Mouse (Mus musculus) heart, embryonic 15.5 days (tissue): ENCODE data around the gene Atp5d. TPM values are rescaled to one million over a fixed set of nuclear protein-coding genes. Genes with fewer than 3 reads are reported as not detected.
A peak's percentile ranks its signal among the peaks of the same experiment; 100 is the strongest.

Experiments used
- ATAC-seq: fragments of 200-750 bp; cut with Nextera tagmentation; replicated peaks from 2 replicates; pipeline ENCODE4 v1.8.0; 2017; ENCODE audit warnings: low read depth, moderate TSS enrichment; ENCODE audit not compliant: insufficient number of reproducible peaks, insufficient read depth, low FRiP score
- H3K27ac ChIP-seq: fragments of 300-500 bp; sonication (generic); 2 replicates; pipeline ENCODE4 v1.5.1; 2015; ENCODE audit warnings: mild to moderate bottlenecking, inconsistent platforms
- H3K27me3 ChIP-seq: fragments of 300-500 bp; sonication (generic); 2 replicates; pipeline ENCODE4 v1.6.1; 2015; ENCODE audit warnings: inconsistent platforms
- H3K36me3 ChIP-seq: fragments of 300-500 bp; sonication (generic); 2 replicates; pipeline ENCODE4 v1.6.1; 2015; ENCODE audit warnings: mild to moderate bottlenecking, inconsistent platforms
- H3K4me1 ChIP-seq: fragments of 300-500 bp; sonication (generic); replicated peaks from 2 replicates; pipeline ENCODE4 v1.6.1; 2015; ENCODE audit warnings: inconsistent platforms
- H3K4me2 ChIP-seq: fragments of 300-500 bp; sonication (generic); 2 replicates; pipeline ENCODE4 v1.6.1; 2015; ENCODE audit warnings: inconsistent platforms, mild to moderate bottlenecking, moderate library complexity
- H3K4me3 ChIP-seq: fragments of 300-500 bp; sonication (generic); 2 replicates; pipeline ENCODE4 v1.5.1; 2015; ENCODE audit warnings: mild to moderate bottlenecking, inconsistent platforms
- H3K9ac ChIP-seq: fragments of 300-500 bp; sonication (generic); 2 replicates; pipeline ENCODE4 v1.6.1; 2015; ENCODE audit warnings: mild to moderate bottlenecking, inconsistent platforms
- H3K9me3 ChIP-seq: fragments of 300-500 bp; sonication (generic); replicated peaks from 2 replicates; pipeline ENCODE4 v1.6.1; 2016; ENCODE audit warnings: inconsistent platforms
- WGBS: fragments of 180-500 bp; shearing (Covaris S2); methylation state at CpG from one replicate; pipeline ENCODE4 v1.1.7; 2015; ENCODE audit warnings: mixed read lengths; 5-methylcytosine and 5-hydroxymethylcytosine counted together
- polyA plus RNA-seq: library from polyadenylated mRNA; unstranded; fragments of >200 nt; fragmentation: Nextera tagmentation; extraction: Ambion mirVana; gene quantifications from 2 replicates; pipeline ENCODE4 v1.2.1, GENCODE M21; 2015

Gene Atp5d
- polyA plus RNA-seq, 1 experiment from 2014 or later: 962 TPM

DNA sequence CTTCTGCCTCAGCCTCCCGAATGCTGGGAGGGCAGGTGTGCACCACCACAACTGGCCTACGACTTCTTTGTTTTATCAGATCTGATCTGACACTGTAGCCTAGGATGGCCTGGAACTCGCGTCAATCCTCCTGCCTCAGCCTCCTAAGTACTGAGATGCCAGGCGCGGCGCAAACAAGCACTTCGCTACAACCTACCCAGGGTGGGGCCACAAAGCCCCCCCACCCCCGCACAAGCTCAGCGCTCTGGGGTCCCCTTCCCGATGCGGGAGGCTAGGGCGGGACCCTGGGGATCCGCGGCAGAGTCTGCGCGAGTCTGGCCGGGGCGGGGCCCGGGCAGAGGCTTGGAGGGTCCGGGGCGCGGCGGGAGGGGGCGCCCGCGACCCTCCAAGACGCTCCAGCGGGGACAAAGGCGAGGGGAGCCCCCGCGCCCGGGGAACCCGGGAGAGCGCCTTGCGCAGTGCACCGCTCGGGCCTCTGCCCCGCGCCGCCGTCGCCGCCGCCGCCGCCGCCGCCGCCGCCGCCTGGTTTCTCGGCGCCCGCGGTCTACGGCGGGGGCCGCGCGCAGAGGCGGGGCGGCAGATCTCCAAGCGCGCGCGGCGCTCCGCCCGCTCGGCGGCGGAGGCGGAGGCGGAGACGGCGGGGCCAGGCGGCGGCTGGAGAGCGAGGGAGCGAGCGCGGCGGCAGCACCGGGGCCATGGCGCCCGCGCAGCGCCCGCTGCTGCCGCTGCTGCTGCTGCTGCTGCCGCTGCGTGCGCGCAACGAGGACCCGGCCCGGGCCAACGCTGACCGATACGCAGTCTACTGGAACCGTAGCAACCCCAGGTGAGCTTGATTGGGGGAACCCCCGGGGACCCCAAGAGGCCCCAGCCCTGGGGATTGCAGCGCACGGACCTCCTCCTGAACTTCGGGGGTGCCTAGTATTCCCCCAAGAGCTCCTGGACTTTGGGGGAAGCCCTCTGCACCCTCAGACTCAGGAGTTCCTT is 40.9 kb downstream of the Atp5d start, which contains the start of gene Efna2:
Efna2 (plus strand) TSS at position 415 of the 984 bp plus-strand sequence.
- peak within 1 kb of the TSS; percentile 85 for H3K9ac ChIP-seq
- no peaks in the 10 kb centered on the region for H3K36me3 ChIP-seq
- ATAC-seq: peak; percentile 49
- no peaks in the 10 kb centered on the region for H3K9me3 ChIP-seq
- no peaks in the 10 kb centered on the region for H3K27me3 ChIP-seq
- WGBS: 2% methylated on average over 92 of the region's 106 CpGs
- H3K27ac ChIP-seq: peak within 1 kb of the TSS; percentile 51
- peak within 1 kb of the TSS; percentile 76 for H3K4me3 ChIP-seq
- H3K4me1 ChIP-seq: peaks cover 33% of the 10 kb centered on the region
- H3K4me2 ChIP-seq: peak within 1 kb of the TSS; percentile 89

DNA sequence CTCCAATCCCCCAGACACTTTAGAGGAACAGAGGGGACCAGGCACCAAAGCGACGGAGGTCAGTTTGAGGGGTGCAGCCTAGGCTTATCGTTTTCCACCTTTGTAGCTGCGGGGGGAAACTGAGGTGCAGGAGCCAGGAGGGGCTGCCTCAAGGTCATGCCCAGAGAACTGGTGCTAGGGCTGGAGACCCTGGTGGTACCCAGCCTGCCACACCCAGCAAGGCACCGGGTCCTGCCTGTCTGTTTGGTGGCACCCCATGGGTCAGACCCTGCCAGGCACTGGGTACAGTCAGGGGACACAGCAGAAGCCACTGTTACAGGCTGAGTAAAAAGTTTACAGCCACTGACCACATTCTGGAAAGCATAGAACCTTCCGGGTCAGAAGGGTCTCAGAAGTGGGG is 41.9 kb downstream of the Atp5d start:
- ATAC-seq: no peak
- peak overlapping the region; percentile 89 for H3K4me2 ChIP-seq
- no peak overlapping the region for H3K27ac ChIP-seq
- peak overlapping the region; percentile 76 for H3K4me3 ChIP-seq
- peak overlapping the region; percentile 85; the same call in 1 of the 2 replicates for H3K9ac ChIP-seq
- no peaks in the 10 kb centered on the region for H3K27me3 ChIP-seq
- 58% methylated on average over 6 of the region's 6 CpGs for WGBS
- no peaks in the 10 kb centered on the region for H3K9me3 ChIP-seq
- peaks cover 33% of the 10 kb centered on the region for H3K4me1 ChIP-seq
- H3K36me3 ChIP-seq: no peaks in the 10 kb centered on the region

DNA sequence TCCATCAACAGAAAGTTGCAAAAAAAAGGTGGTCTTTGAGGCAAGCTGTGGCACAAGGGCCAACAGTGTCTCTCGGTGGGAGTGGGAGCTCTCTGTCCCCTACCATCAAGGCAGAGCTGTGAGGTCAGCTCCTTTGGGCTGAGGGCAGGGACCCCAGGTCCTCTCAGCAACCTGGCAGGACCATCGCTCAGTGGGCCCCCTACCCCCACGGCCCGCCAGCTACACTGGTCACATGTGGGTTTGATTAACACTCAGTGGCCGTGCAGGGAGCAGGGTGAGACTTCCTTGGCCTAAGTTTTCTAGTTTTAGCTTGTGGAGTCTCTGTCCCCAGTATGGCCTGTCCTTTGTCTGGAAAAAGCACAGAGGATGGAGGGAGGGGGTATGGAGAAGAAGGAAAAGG is 42.4 kb downstream of the Atp5d start:
- ATAC-seq: no peak
- WGBS: 61% methylated on average over 5 of the region's 5 CpGs
- peak overlapping the region; percentile 89 for H3K4me2 ChIP-seq
- H3K36me3 ChIP-seq: no peaks in the 10 kb centered on the region
- H3K4me3 ChIP-seq: 0 out of 2 replicates have a peak overlapping the region, but pooled peaks have one; percentile 76
- H3K4me1 ChIP-seq: peaks cover 31% of the 10 kb centered on the region
- no peak overlapping the region for H3K27ac ChIP-seq
- H3K9ac ChIP-seq: no peak overlapping the region; the same call in 1 of the 2 replicates
- H3K9me3 ChIP-seq: no peaks in the 10 kb centered on the region
- peaks cover 4% of the 10 kb centered on the region; the same call in 1 of the 2 replicates for H3K27me3 ChIP-seq

DNA sequence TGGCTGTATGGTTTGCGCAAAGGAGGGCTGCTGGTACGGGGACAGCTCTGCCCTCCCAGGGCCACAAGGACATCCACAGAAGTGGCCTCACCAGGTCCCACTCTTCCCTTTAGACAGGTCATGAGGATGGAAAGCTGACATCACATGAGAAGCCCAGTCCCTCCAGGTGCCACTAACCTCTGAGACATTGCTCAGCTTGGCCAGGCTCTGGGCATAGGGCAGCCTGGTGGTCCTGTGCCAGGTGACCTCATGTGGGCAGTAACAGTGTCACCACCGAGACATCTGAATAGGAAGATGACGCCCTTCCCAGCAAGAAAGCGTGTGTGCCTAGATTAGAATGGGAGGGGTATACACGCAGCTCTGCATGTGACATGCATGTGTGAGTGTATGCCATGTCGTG is 44.1 kb downstream of the Atp5d start:
- Histone ChIP-seq H3K27ac (no peak overlapping the region), H3K4me3 (no peak overlapping the region), H3K36me3 (no peaks in the 10 kb centered on the region), H3K4me1 (peaks cover 38% of the 10 kb centered on the region), H3K4me2 (no peak overlapping the region), H3K9ac (no peak overlapping the region), H3K27me3 (peaks cover 7% of the 10 kb centered on the region; the same call in 1 of the 2 replicates), H3K9me3 (no peaks in the 10 kb centered on the region)
- ATAC-seq: no peak
- 89% methylated on average over 7 of the region's 7 CpGs for WGBS

DNA sequence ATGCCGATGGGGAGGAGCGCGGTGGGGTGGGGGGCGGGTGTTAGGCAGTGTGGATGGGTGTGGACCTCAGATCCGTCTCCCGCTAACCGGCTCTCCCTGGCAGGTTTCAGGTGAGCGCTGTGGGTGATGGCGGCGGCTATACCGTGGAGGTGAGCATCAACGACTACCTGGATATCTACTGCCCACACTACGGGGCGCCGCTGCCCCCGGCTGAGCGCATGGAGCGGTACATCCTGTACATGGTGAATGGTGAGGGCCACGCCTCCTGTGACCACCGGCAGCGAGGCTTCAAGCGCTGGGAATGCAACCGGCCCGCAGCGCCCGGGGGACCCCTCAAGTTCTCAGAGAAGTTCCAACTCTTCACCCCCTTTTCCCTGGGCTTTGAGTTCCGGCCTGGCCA is 48.2 kb downstream of the Atp5d start:
- Histone ChIP-seq H3K36me3 (no peaks in the 10 kb centered on the region), H3K27ac (no peak overlapping the region), H3K9me3 (no peaks in the 10 kb centered on the region), H3K4me1 (peaks cover 24% of the 10 kb centered on the region), H3K9ac (no peak overlapping the region), H3K4me3 (no peak overlapping the region), H3K4me2 (no peak overlapping the region), H3K27me3 (peaks cover 36% of the 10 kb centered on the region)
- no peak for ATAC-seq
- WGBS: 49% methylated on average over 27 of the region's 27 CpGs

DNA sequence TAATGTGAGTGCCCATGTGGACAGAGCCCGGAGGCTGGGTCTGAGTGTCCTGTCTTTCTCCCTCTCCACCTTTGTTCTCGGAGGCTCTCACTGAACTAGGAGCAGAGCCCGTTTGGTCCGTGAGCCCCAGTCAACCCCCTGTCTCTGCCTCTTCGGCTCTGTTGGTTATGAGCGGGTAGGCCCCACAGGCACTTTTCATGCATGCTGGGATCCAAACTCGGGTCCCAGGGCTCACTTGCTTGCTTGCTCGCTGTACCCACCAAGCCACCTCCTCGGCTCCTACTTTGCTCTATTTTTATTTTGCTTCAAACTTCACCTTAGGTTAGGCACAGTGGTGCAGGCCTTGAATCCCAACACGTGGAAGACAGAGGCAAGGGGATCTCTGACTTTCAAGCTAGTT is 49.3 kb downstream of the Atp5d start:
- Histone ChIP-seq H3K4me1 (peaks cover 24% of the 10 kb centered on the region), H3K4me2 (no peak overlapping the region), H3K9me3 (no peaks in the 10 kb centered on the region), H3K9ac (no peak overlapping the region), H3K27ac (no peak overlapping the region), H3K4me3 (no peak overlapping the region), H3K27me3 (peaks cover 46% of the 10 kb centered on the region), H3K36me3 (no peaks in the 10 kb centered on the region)
- ATAC-seq: no peak
- WGBS: 84% methylated on average over 10 of the region's 10 CpGs

DNA sequence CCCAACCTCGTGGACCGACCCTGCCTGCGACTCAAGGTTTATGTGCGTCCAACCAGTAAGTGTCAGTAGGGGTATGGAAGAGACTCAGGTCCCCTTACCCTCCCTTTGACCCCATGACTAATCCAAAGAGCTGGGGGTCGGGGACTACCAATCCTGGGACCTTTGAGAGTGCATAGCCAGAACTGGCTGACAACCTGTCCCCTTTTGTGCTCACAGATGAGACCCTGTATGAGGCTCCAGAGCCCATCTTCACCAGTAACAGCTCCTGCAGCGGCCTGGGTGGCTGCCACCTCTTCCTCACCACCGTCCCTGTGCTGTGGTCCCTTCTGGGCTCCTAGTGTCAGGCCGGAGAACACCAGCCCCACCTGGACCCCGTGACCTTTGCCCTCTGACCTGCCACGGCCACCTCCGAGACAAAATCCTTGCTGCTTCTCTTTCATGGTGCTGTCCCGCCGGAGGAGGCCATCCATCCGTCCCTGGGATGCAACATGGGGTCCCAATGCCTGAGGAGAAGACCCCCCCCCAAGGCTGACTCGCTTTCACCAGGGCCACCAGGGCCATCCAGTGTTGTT is 50.1 kb downstream of the Atp5d start:
- Histone ChIP-seq H3K9me3 (no peaks in the 10 kb centered on the region), H3K4me1 (peaks cover 24% of the 10 kb centered on the region), H3K27ac (no peak overlapping the region), H3K27me3 (peaks cover 51% of the 10 kb centered on the region), H3K36me3 (no peaks in the 10 kb centered on the region), H3K4me2 (no peak overlapping the region), H3K9ac (no peak overlapping the region), H3K4me3 (no peak overlapping the region)
- WGBS: 88% methylated on average over 15 of the region's 15 CpGs
- ATAC-seq: no peak

DNA sequence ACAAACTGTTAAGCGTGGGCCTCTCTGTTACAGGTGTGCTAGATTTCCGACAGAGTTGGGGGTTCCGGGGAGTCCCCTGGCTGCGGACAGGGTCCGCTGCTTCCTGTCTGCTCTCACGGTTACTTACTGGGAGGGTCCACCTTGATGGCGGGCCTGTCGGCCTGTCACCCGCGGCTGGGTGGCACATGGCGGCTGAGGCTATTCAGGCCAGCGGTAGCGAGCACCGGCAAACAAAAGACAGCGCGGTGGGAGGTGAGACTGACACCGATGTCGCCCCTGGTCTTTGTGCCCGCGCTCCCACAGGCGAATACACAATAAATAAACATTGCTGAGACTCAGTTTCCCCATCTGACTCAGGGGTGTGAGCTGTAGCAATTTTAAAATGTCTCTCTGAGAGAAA is 51.6 kb downstream of the Atp5d start:
- WGBS: 14% methylated on average over 21 of the region's 21 CpGs
- Histone ChIP-seq H3K4me1 (peaks cover 24% of the 10 kb centered on the region), H3K9me3 (no peaks in the 10 kb centered on the region), H3K9ac (peak overlapping the region; percentile 53), H3K27me3 (peaks cover 51% of the 10 kb centered on the region), H3K27ac (no peak overlapping the region), H3K36me3 (no peaks in the 10 kb centered on the region), H3K4me3 (peak overlapping the region; percentile 51), H3K4me2 (peak overlapping the region; percentile 90)
- no peak for ATAC-seq

DNA sequence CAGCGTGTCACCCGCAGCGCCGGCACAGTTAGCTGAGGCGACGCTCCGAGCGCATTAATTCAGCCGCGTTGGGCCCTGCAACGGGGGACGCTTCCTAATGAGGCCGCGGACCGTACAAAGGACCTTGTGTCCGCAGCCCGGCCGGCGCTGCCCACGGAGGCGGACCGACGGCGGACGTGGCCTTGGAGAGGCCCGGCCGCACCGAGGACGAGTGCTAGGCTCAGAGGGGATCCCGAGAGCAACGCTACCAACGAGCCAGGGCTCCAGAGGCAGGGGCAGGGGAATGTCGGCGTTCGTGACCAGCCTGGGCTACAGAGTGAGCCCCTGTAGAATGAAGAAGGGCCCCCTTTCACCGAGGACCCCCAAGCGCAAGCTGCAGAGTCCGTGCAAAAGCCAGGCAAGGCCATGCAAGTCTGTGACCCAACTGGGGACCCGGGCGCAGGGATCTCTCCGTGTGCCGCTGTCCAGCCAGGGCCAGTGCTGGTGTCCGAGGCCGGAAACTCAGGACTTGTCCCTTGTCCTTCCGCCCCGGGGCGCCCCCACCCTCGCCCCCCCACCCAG is 52.1 kb downstream of the Atp5d start:
- Histone ChIP-seq H3K9ac (peak overlapping the region; percentile 53), H3K36me3 (no peaks in the 10 kb centered on the region), H3K27ac (no peak overlapping the region), H3K27me3 (peaks cover 49% of the 10 kb centered on the region), H3K4me2 (peak overlapping the region; percentile 90), H3K4me3 (peak overlapping the region; percentile 51), H3K4me1 (peaks cover 24% of the 10 kb centered on the region), H3K9me3 (no peaks in the 10 kb centered on the region)
- WGBS: under 1% methylated on average over 48 of the region's 48 CpGs
- ATAC-seq: no peak; the same call in 1 of the 2 replicates

DNA sequence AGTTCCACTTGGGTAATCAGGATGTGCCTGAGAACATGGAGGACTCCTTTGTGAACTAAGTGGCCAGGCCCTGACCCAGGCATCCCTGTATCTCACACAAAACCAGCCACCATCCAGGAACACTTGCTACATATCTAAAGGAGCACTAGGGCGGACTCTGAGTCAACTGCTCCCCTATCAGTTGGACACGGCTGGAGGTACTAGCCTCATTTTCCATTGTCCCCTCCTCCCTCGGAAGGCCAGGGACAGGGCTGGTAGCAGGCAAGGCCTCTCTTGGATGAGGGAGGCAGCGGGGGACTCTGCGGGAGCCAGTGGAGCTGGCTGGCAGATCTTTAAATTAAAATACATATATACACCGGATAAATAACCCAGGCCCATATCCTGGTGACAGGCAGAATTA is 55.5 kb downstream of the Atp5d start:
- Histone ChIP-seq H3K4me3 (no peak overlapping the region), H3K9me3 (no peaks in the 10 kb centered on the region), H3K36me3 (no peaks in the 10 kb centered on the region), H3K9ac (no peak overlapping the region), H3K4me1 (peaks cover 15% of the 10 kb centered on the region), H3K27ac (no peak overlapping the region), H3K4me2 (no peak overlapping the region), H3K27me3 (peaks cover 38% of the 10 kb centered on the region)
- 59% methylated on average over 6 of the region's 6 CpGs for WGBS
- no peak for ATAC-seq

DNA sequence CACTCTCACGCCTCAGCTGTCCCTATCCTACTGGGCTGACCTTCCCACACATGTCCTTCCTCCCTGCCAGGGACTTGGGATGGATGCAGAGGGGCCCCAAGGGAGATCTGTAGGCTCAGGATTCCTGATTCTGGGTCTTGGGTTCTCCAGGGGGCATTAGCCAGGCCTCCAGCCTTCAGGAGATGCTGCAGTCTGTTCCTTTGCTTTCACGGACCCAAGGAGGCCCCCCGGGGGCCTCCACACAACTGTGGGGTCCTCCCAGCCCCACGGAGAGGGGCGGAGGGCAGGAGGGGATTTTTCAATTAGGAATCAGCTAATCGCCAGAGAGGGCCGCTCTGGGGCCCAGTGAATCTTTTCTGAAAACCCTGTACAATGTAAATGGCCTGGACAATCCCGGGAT is 56.0 kb downstream of the Atp5d start:
- no peak for ATAC-seq
- Histone ChIP-seq H3K9ac (no peak overlapping the region), H3K4me2 (no peak overlapping the region), H3K9me3 (no peaks in the 10 kb centered on the region), H3K4me1 (peaks cover 15% of the 10 kb centered on the region), H3K27ac (no peak overlapping the region), H3K36me3 (no peaks in the 10 kb centered on the region), H3K4me3 (no peak overlapping the region), H3K27me3 (peaks cover 35% of the 10 kb centered on the region)
- WGBS: 69% methylated on average over 8 of the region's 8 CpGs
